Mouse (Mus musculus): ENCODE results near the gene Rtl5.
A peak's percentile ranks its signal among the peaks of the same experiment; 100 is the strongest.

- TF ChIP-seq EP300 (IDR thresholded peaks at IDR 0.05; ENCODE audit: insufficient read depth, low read depth, low read length): 0 out of 2 replicates have a peak, but pooled peaks have one; percentile 11
- TF ChIP-seq POLR2A (IDR thresholded peaks at IDR 0.05; ENCODE audit: insufficient read depth, low read depth, low read length): peak; percentile 62
These were observed 48.1 kb upstream of the Rtl5 start, which contains the start of gene Pin4 for GRCm38 (mm10) chrX:102119042-102119864.
